Mouse (Mus musculus) E14TG2a.4 (cell line): ENCODE results near the gene Ehbp1.

Experiments
- CTCF ChIP-seq: conservative IDR thresholded peaks from 2 replicates; pipeline ENCODE4 v1.5.1; 2014; ENCODE audit warnings: low read length
- NANOG ChIP-seq: IDR thresholded peaks from 2 replicates; pipeline ENCODE4 v1.6.1; 2014; ENCODE audit warnings: borderline replicate concordance, low read length, mixed read lengths

GRCm38 (mm10) chr11:22368621-22369020 is 26.5 kb upstream of the Ehbp1 start:
- TF ChIP-seq CTCF = no peak
- no peak for TF ChIP-seq NANOG
